Mouse (Mus musculus) limb, embryonic 14.5 days (tissue): Measurements from ENCODE around the gene Adap1. TPM values are rescaled to one million over a fixed set of nuclear protein-coding genes. Genes with fewer than 3 reads are reported as not detected.
"Not testable (repeated sequence)": the region's sequence is repeated elsewhere in the genome, so short reads cannot be mapped to it uniquely, and the experiment has no call there.

Experiments
- ATAC-seq: fragments of 200-750 bp; cut with Nextera tagmentation; 2 replicates; pipeline ENCODE4 v1.8.0; 2017; ENCODE audit warnings: low read depth, moderate number of reproducible peaks, moderate TSS enrichment; ENCODE audit not compliant: low FRiP score
- DNase-seq: peaks from one replicate; pipeline ENCODE4 v3.0.0-alpha.2; 2015; ENCODE audit warnings: low spot score
- H3K27ac ChIP-seq: fragments of 300-500 bp; sonication (generic); replicated peaks from 2 replicates; pipeline ENCODE4 v1.5.1; 2014; ENCODE audit warnings: low read depth, mild to moderate bottlenecking, low read length, moderate library complexity, mixed read lengths
- H3K27me3 ChIP-seq: fragments of 300-500 bp; sonication (generic); 2 replicates; pipeline ENCODE4 v1.6.1; 2014; ENCODE audit warnings: low read length, mixed read lengths; ENCODE audit not compliant: control insufficient read depth, insufficient read depth
- H3K36me3 ChIP-seq: fragments of 300-500 bp; sonication (generic); 2 replicates; pipeline ENCODE4 v1.6.1; 2014; ENCODE audit warnings: mild to moderate bottlenecking, low read length, moderate library complexity, mixed read lengths; ENCODE audit not compliant: control insufficient read depth, insufficient read depth
- H3K4me1 ChIP-seq: fragments of 300-500 bp; sonication (generic); 2 replicates; pipeline ENCODE4 v1.6.1; 2014; ENCODE audit warnings: antibody characterized with exemption, low read length, mixed read lengths; ENCODE audit not compliant: control insufficient read depth, insufficient read depth
- H3K4me2 ChIP-seq: fragments of 300-500 bp; sonication (generic); replicated peaks from 2 replicates; pipeline ENCODE4 v1.6.1; 2014; ENCODE audit warnings: low read depth, mild to moderate bottlenecking, low read length, moderate library complexity; ENCODE audit not compliant: severe bottlenecking
- H3K4me3 ChIP-seq: fragments of 300-500 bp; sonication (generic); replicated peaks from 2 replicates; pipeline ENCODE4 v1.5.1; 2014; ENCODE audit warnings: low read length
- H3K9ac ChIP-seq: fragments of 300-500 bp; sonication (generic); 2 replicates; pipeline ENCODE4 v1.6.1; 2014; ENCODE audit warnings: mild to moderate bottlenecking, low read depth, low read length, moderate library complexity; ENCODE audit not compliant: severe bottlenecking
- H3K9me3 ChIP-seq: fragments of 300-500 bp; sonication (generic); 2 replicates; pipeline ENCODE4 v1.6.1; 2016; ENCODE audit warnings: low read length; ENCODE audit not compliant: control insufficient read depth
- POLR2A ChIP-seq: fragments of 200-500 bp; IDR thresholded peaks from 2 replicates; pipeline ENCODE4 v1.8.0; 2012; ENCODE audit warnings: inconsistent platforms, mild to moderate bottlenecking, moderate library complexity, borderline replicate concordance; ENCODE audit not compliant: insufficient read depth, insufficient read length; ENCODE audit errors: extremely low read depth
- WGBS: fragments of 180-500 bp; shearing (Covaris S2); extraction: QIAGEN DNeasy Blood & Tissue Kit; methylation state at CpG from one replicate; pipeline ENCODE4 v1.1.7; 2014; 5-methylcytosine and 5-hydroxymethylcytosine counted together
- polyA plus RNA-seq, 2 experiments: library from polyadenylated mRNA; depleted of rRNA in 1 of 2; stranded (reverse) in 1 of 2; unstranded in 1 of 2; fragments of >200 nt; fragmentation: Nextera tagmentation in 1 of 2; extraction: Ambion mirVana in 1 of 2; gene quantifications; 2 replicates each; pipeline versions ENCODE4 v1.2.1 to v1.2.3; 2012 to 2014

The Adap1 gene
- polyA plus RNA-seq, 2 experiments, result 2.5 to 2.7 TPM

DNA sequence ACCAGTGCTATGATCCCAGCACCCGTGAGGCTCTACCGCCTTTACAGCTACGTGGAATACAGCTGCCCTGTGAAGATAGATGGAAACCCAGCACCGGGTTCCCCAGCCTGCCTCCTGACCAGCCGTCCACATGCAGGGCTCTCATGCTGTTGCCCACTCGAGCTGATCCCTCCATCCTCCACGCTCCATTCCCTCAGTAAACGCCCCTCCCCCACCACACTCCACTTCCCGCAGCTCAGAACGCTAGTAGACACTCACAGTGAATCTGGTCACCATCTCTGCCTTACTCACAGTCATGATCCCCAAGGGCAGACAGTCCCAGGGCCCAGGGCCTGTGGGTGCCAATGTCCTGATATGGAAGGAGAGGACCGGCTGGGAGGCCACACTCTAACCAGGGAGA lies 13.5 kb upstream of the Adap1 start:
- Histone ChIP-seq H3K27me3 (no peaks in the 10 kb centered on the region), H3K4me3 (no peak overlapping the region), H3K36me3 (peaks cover 73% of the 10 kb centered on the region), H3K4me2 (no peak overlapping the region), H3K27ac (no peak overlapping the region), H3K9me3 (no peaks in the 10 kb centered on the region), H3K9ac (no peak overlapping the region), H3K4me1 (0 out of 2 replicates have a peak, but pooled peaks cover 5% of the 10 kb centered on the region)
- TF ChIP-seq POLR2A, result no peak
- DNase-seq, result no peak
- ATAC-seq, result no peak
- WGBS, result 88% methylated on average over 11 of the region's 11 CpGs

DNA sequence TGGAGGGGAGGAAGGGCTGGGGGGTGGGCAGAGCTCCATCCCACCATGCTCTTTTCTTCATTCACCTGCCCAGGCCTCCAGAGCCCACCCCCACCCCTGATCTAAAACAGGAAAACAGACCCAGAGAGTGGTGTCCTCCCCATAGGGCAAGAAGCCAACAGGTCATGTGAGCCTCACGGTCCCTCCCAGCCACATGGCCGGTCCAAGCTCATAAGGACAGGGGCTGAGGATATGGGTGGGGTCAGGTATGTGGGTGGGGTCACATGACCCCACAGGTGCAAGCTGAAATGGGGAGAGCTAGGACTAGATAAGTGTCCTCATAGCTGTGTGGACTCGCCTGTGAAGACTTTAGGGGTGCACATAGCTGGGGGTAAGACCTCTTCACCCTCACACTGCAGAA lies 13.0 kb upstream of the Adap1 start:
- H3K9ac ChIP-seq, result no peak overlapping the region
- no peaks in the 10 kb centered on the region for H3K9me3 ChIP-seq
- ATAC-seq (no peak), DNase-seq (no peak)
- 82% methylated on average over 3 of the region's 3 CpGs for WGBS
- H3K4me2 ChIP-seq, result no peak overlapping the region
- TF ChIP-seq POLR2A, result no peak
- no peak overlapping the region for H3K4me3 ChIP-seq
- no peaks in the 10 kb centered on the region for H3K4me1 ChIP-seq
- H3K27me3 ChIP-seq, result no peaks in the 10 kb centered on the region
- H3K27ac ChIP-seq, result no peak overlapping the region
- H3K36me3 ChIP-seq, result peaks cover 73% of the 10 kb centered on the region

DNA sequence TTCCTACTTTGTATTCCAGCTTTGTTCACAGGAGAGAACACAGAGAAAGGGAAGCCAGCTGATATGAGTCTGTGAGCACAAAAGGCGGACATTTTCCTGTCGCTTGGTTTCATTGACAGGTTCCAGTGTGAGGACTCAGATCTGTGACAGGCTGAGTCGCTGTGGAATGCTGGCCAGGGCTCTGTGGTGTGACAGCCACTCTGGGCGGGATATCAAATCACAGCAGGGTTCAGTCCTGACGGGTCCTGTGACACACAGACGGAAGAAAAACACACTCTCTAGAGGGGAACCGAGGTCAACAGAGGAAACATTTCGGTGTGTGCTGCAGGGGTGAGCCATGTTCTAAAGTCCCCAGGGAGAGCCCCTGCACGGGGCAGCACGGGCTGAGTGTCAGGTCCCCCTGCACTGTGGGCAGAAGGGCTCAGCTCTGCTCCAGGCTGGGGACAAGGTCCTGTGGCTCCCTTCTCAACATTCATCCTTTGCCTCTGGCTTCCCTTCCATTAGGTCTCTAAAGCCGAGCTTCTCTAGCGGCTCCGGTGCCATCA lies 12.5 kb upstream of the Adap1 start:
- no peaks in the 10 kb centered on the region for H3K9me3 ChIP-seq
- no peak overlapping the region for H3K4me3 ChIP-seq
- no peak for TF ChIP-seq POLR2A
- no peak overlapping the region for H3K27ac ChIP-seq
- H3K4me1 ChIP-seq, result no peaks in the 10 kb centered on the region
- no peaks in the 10 kb centered on the region for H3K27me3 ChIP-seq
- peaks cover 72% of the 10 kb centered on the region for H3K36me3 ChIP-seq
- 79% methylated on average over 13 of the region's 13 CpGs for WGBS
- DNase-seq (no peak), ATAC-seq (no peak)
- H3K4me2 ChIP-seq, result no peak overlapping the region
- H3K9ac ChIP-seq, result no peak overlapping the region

DNA sequence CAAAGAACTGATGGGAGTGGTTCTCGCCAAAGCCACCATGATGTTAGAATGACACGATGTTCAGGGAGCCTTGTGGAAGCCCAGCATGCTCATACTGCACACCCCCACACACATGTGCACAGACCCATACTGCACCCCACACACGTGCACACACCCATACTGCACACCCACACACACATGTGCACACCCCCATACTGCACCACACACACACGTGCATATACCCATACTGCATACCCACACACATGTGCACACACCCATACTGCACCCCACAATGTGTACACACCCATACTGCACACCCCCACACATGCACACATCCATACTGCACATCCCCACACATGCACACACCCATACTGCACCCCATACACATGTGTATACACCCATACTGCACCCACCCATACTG lies 10.2 kb upstream of the Adap1 start:
- Histone ChIP-seq H3K9ac (no peak overlapping the region), H3K4me2 (no peak overlapping the region), H3K4me1 (no peaks in the 10 kb centered on the region), H3K36me3 (peaks cover 52% of the 10 kb centered on the region), H3K9me3 (no peaks in the 10 kb centered on the region), H3K27ac (no peak overlapping the region), H3K4me3 (no peak overlapping the region), H3K27me3 (no peaks in the 10 kb centered on the region)
- TF ChIP-seq POLR2A, result no peak
- WGBS, result 93% methylated on average over 4 of the region's 4 CpGs
- ATAC-seq (no peak), DNase-seq (no peak)

DNA sequence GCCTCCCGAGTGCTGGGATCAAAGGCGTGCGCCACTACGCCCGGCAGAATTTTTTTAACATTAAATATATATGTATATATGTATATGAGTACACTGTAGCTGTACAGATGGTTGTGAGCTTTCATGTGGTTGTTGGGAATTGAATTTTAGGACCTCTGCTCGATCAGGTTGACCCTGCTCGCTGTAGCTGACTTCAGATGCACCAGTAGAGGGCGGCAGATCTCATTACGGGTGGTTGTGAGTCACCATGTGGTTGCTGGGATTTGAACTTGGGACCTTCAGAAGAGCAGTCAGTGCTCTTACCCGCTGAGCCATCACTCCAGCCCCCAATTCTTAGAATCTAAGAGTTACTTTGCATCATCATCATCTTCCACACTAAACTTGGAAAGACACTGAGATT lies 9.0 kb upstream of the Adap1 start:
- not testable (repeated sequence) for H3K9ac ChIP-seq, H3K9me3 ChIP-seq, H3K27me3 ChIP-seq, DNase-seq, ATAC-seq, H3K27ac ChIP-seq, H3K4me1 ChIP-seq, H3K4me2 ChIP-seq, H3K4me3 ChIP-seq
- peaks cover 40% of the 10 kb centered on the region for H3K36me3 ChIP-seq
- 78% methylated on average over 10 of the region's 10 CpGs for WGBS

DNA sequence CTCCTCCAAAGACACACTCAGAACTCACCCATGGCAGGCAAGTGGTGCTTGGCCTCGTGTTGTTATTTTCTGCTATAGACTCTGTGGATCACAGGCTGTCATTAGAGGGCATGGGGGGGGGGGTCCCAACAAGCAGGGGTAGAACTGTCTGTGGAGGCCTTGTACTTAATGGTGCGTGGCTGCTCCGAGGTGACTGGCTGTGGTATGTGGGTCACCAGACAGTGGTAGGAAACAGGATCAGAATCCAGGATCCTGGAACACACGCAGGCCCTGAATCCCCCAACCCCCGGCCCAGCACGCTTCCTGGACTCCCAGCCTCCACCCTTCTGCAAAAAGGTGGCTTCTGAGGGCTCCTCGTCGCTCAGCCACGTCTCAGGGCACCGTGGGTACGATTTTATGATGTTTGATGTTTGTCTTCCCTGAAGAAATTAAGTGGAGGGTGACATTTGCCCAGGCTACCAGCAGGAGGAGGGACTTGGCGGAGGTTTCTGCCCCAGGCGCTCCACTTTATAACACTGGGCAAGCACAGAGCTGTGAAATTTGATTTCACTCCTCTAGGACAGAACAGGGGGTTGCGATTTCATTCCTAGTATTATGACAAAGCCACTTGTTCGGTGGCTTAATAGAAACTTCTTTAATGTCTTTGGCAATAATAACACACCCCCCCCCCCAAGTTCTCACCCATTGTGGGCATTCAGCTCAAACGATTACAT lies 8.0 kb upstream of the Adap1 start:
- no peak for TF ChIP-seq POLR2A
- Histone ChIP-seq H3K4me1 (no peaks in the 10 kb centered on the region), H3K4me2 (no peak overlapping the region), H3K9me3 (no peaks in the 10 kb centered on the region), H3K9ac (no peak overlapping the region), H3K27ac (no peak overlapping the region), H3K27me3 (no peaks in the 10 kb centered on the region), H3K36me3 (peaks cover 32% of the 10 kb centered on the region), H3K4me3 (no peak overlapping the region)
- DNase-seq (no peak), ATAC-seq (no peak)
- WGBS, result 65% methylated on average over 16 of the region's 16 CpGs
